Mouse (Mus musculus) neural tube, postnatal 0 days (tissue): ENCODE data around the gene Mab21l3. TPM values are rescaled to one million over a fixed set of nuclear protein-coding genes. Genes with fewer than 3 reads are reported as not detected.

Source experiments
- polyA plus RNA-seq: library from polyadenylated mRNA; unstranded; fragments of >200 nt; fragmentation: Nextera tagmentation; extraction: Ambion mirVana; gene quantifications from 2 replicates; pipeline ENCODE4 v1.2.1, GENCODE M21; 2015

The Mab21l3 gene
- 0.10 TPM in 1 of 2 replicates, not detected in the other for polyA plus RNA-seq

DNA sequence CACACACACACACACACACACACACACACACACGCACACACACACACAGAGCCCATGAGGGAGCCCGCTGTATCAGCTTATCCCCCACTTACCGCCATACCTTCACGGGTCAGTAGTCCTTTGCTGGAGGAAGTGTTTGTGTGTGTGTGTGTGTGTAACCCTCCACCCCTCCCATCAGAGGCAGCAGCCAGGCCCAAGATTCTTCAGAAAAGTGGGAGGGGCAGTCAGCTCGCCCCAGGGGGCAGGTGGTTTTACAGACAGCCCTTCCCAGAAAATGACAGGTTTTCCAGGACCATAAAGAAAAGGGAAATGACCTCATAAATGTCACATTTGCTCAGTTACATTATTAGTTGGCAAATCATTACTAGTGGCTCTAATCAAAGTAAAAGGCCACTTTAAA, at the start of gene Mab21l3:
Gene Mab21l3, minus strand, starts transcription at position 144 of the 400 bp plus-strand sequence.

Other genes with a start within 250 kb of the Mab21l3 start
- gene Atp1a1, start 244.3 kb downstream of the Mab21l3 start, polyA plus RNA-seq = 75.2 and 83.7 TPM in 2 replicates
- 5.0 and 6.5 TPM in 2 replicates for gene Slc22a15, start 75.5 kb upstream of the Mab21l3 start, polyA plus RNA-seq
- gene Nhlh2, start 161.1 kb upstream of the Mab21l3 start, polyA plus RNA-seq = 9.0 and 9.2 TPM in 2 replicates
- gene Casq2, start 237.5 kb upstream of the Mab21l3 start, polyA plus RNA-seq = 0.64 and 0.75 TPM in 2 replicates